Mouse (Mus musculus) cerebellum, adult 2 months (tissue): ENCODE measurements around the gene Cyren.

Source experiments
- CTCF ChIP-seq: fragments of 200-500 bp; IDR thresholded peaks from 2 replicates; pipeline ENCODE4 v1.5.1; 2011; ENCODE audit warnings: low read depth, mild to moderate bottlenecking, control low read depth, low read length, moderate library complexity, borderline replicate concordance; ENCODE audit not compliant: insufficient read depth
- POLR2A ChIP-seq: fragments of 200-500 bp; IDR thresholded peaks from 2 replicates; pipeline ENCODE4 v1.6.1; 2011; ENCODE audit warnings: low read length, control low read depth, borderline replicate concordance; ENCODE audit not compliant: insufficient read depth

- TF ChIP-seq CTCF = no peak
- TF ChIP-seq POLR2A = no peak
Measured at GRCm38 (mm10) chr6:34875966-34876834, 1.7 kb downstream of the Cyren start.
